Mouse (Mus musculus): ENCODE data around the gene Cped1. TPM values are rescaled to one million over a fixed set of nuclear protein-coding genes. Genes with fewer than 3 reads are reported as not detected.
"Not testable (repeated sequence)": the region's sequence is repeated elsewhere in the genome, so short reads cannot be mapped to it uniquely, and the experiment has no call there.

Cped1 gene
- polyA plus RNA-seq, 1 experiment, result 2.2 TPM

GRCm38 (mm10) chr6:22036396-22036795 is 50.7 kb downstream of the Cped1 start:
- Histone ChIP-seq H3K4me3 (ENCODE audit: insufficient read depth, low read length) (no peak overlapping the region), H3K27ac (ENCODE audit: insufficient read depth, low read length) (no peak overlapping the region), H3K4me1 (ENCODE audit: control insufficient read depth, insufficient read depth, low read length) (no peaks in the 10 kb centered on the region)
- TF ChIP-seq CTCF (IDR thresholded peaks at IDR 0.05; ENCODE audit: extremely low read depth, insufficient read depth, low read length), result no peak

GRCm38 (mm10) chr6:22036911-22037310 is 51.2 kb downstream of the Cped1 start:
- TF ChIP-seq POLR2A (IDR thresholded peaks at IDR 0.05; ENCODE audit: extremely low read depth, insufficient read depth, low read length), result no peak
- TF ChIP-seq CTCF (IDR thresholded peaks at IDR 0.05; ENCODE audit: extremely low read depth, insufficient read depth, low read length), result no peak
- Histone ChIP-seq H3K27ac (ENCODE audit: insufficient read depth, low read length) (no peak overlapping the region), H3K4me1 (ENCODE audit: control insufficient read depth, insufficient read depth, low read length) (no peaks in the 10 kb centered on the region), H3K4me3 (ENCODE audit: insufficient read depth, low read length) (no peak overlapping the region)

- no peak for TF ChIP-seq POLR2A (IDR thresholded peaks at IDR 0.05; ENCODE audit: extremely low read depth, insufficient read depth, low read length)
- Histone ChIP-seq H3K4me1 (ENCODE audit: control insufficient read depth, insufficient read depth, low read length) (no peaks in the 10 kb centered on the region), H3K4me3 (ENCODE audit: insufficient read depth, low read length) (no peak overlapping the region), H3K27ac (ENCODE audit: insufficient read depth, low read length) (no peak overlapping the region)
These were observed 51.8 kb downstream of the Cped1 start for GRCm38 (mm10) chr6:22037441-22038050.

GRCm38 (mm10) chr6:22039666-22040065 is 54.0 kb downstream of the Cped1 start:
- not testable (repeated sequence) for H3K4me1 ChIP-seq (ENCODE audit: control insufficient read depth, insufficient read depth, low read length); H3K4me3 ChIP-seq (ENCODE audit: insufficient read depth, low read length); H3K27ac ChIP-seq (ENCODE audit: insufficient read depth, low read length)

- H3K4me3 ChIP-seq (ENCODE audit: insufficient read depth, low read length), result no peak overlapping the region
- H3K27ac ChIP-seq (ENCODE audit: insufficient read depth, low read length), result no peak overlapping the region
- H3K4me1 ChIP-seq (ENCODE audit: control insufficient read depth, insufficient read depth, low read length), result no peaks in the 10 kb centered on the region
- TF ChIP-seq CTCF (IDR thresholded peaks at IDR 0.05; ENCODE audit: extremely low read depth, insufficient read depth, low read length), result no peak
- TF ChIP-seq POLR2A (IDR thresholded peaks at IDR 0.05; ENCODE audit: extremely low read depth, insufficient read depth, low read length), result no peak
These were observed 59.3 kb downstream of the Cped1 start for GRCm38 (mm10) chr6:22044880-22045605.

- no peak overlapping the region for H3K4me3 ChIP-seq (ENCODE audit: insufficient read depth, low read length)
- H3K4me1 ChIP-seq (ENCODE audit: control insufficient read depth, insufficient read depth, low read length), result no peaks in the 10 kb centered on the region
These were observed 61.4 kb downstream of the Cped1 start for GRCm38 (mm10) chr6:22047101-22047500.

GRCm38 (mm10) chr6:22049093-22049492 is 63.4 kb downstream of the Cped1 start:
- Histone ChIP-seq H3K4me3 (ENCODE audit: insufficient read depth, low read length) (no peak overlapping the region), H3K27ac (ENCODE audit: insufficient read depth, low read length) (no peak overlapping the region), H3K4me1 (ENCODE audit: control insufficient read depth, insufficient read depth, low read length) (no peaks in the 10 kb centered on the region)
- no peak for TF ChIP-seq POLR2A (IDR thresholded peaks at IDR 0.05; ENCODE audit: extremely low read depth, insufficient read depth, low read length)
- no peak for TF ChIP-seq CTCF (IDR thresholded peaks at IDR 0.05; ENCODE audit: extremely low read depth, insufficient read depth, low read length)

More at GRCm38 (mm10) chr6:22047101-22047500, 61.4 kb downstream of the Cped1 start:
- H3K27ac ChIP-seq (ENCODE audit: insufficient read depth, low read length), result no peak overlapping the region
- TF ChIP-seq CTCF (IDR thresholded peaks at IDR 0.05; ENCODE audit: extremely low read depth, insufficient read depth, low read length) (no peak), POLR2A (IDR thresholded peaks at IDR 0.05; ENCODE audit: extremely low read depth, insufficient read depth, low read length) (no peak)

- no peak overlapping the region for H3K27ac ChIP-seq (ENCODE audit: insufficient read depth, low read length)
- H3K4me1 ChIP-seq (ENCODE audit: control insufficient read depth, insufficient read depth, low read length), result no peaks in the 10 kb centered on the region
- no peak overlapping the region for H3K4me3 ChIP-seq (ENCODE audit: insufficient read depth, low read length)
- TF ChIP-seq POLR2A (IDR thresholded peaks at IDR 0.05; ENCODE audit: extremely low read depth, insufficient read depth, low read length), result no peak
- no peak for TF ChIP-seq CTCF (IDR thresholded peaks at IDR 0.05; ENCODE audit: extremely low read depth, insufficient read depth, low read length)
These were observed 65.8 kb downstream of the Cped1 start for GRCm38 (mm10) chr6:22051526-22051925.

GRCm38 (mm10) chr6:22053014-22053413 is 67.3 kb downstream of the Cped1 start:
- H3K4me1 ChIP-seq (ENCODE audit: control insufficient read depth, insufficient read depth, low read length), result no peaks in the 10 kb centered on the region
- H3K27ac ChIP-seq (ENCODE audit: insufficient read depth, low read length), result no peak overlapping the region
- H3K4me3 ChIP-seq (ENCODE audit: insufficient read depth, low read length), result no peak overlapping the region
- no peak for TF ChIP-seq CTCF (IDR thresholded peaks at IDR 0.05; ENCODE audit: extremely low read depth, insufficient read depth, low read length)

GRCm38 (mm10) chr6:22064341-22064740 is 78.6 kb downstream of the Cped1 start:
- Histone ChIP-seq H3K4me3 (ENCODE audit: insufficient read depth, low read length) (no peak overlapping the region), H3K4me1 (ENCODE audit: control insufficient read depth, insufficient read depth, low read length) (no peaks in the 10 kb centered on the region), H3K27ac (ENCODE audit: insufficient read depth, low read length) (no peak overlapping the region)
- TF ChIP-seq POLR2A (IDR thresholded peaks at IDR 0.05; ENCODE audit: extremely low read depth, insufficient read depth, low read length), result no peak
- no peak for TF ChIP-seq CTCF (IDR thresholded peaks at IDR 0.05; ENCODE audit: extremely low read depth, insufficient read depth, low read length)
